8 mouse cellular contexts compared by ENCODE assay signal in the genomic region with DNA sequence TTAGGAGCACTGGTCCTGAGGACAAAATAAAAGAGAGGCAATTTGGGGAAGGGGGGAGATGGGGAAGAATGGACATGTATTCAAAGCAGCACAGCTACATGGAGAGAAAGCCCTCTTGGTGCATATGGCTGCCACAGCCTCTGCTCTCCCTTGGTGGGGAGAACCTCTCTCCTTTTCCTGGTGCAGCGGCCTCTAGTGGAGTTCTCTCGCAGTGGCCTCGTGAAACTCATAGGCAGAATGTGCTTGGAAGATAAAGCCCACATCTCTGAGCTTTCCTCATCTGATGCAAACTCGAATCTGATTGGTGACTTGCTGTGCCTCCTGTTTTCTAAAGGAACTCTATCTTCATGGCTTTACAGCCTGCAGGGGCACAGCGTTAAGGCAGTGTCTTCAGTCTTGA. TPM values are rescaled to one million over a fixed set of nuclear protein-coding genes. Genes with fewer than 3 reads are reported as not detected.
DNase-seq lines count a peak whose midpoint lies in the region; ATAC-seq and TF ChIP-seq lines count a peak whose summit lies in the region.

No protein-coding gene starts in this region.

- intact Hi-C loops in left cerebral cortex, postnatal 10 days (cut with DNase I): loop anchor here (5.0 kb wide), 2 partner anchors 57 to 132 kb away; partner anchors contain the start of gene Rbl1

- TF ChIP-seq POLR2A in MEL (IDR thresholded peaks at IDR 0.05; ENCODE audit: control insufficient read depth in 1 of 2, insufficient read depth in 1 of 2, low read depth in 1 of 2, low read length in 2 of 2, poor library complexity in 1 of 2): no peak

- H3K9me3 ChIP-seq in MEL (replicated peaks; ENCODE audit: insufficient read depth, low read length): no peaks in the 10 kb centered on the region

- peaks cover 0 to 9% of the 10 kb centered on the region in 2 experiments; a peak in 3 of 4 replicates for H3K27me3 ChIP-seq in MEL (ENCODE audit: control insufficient read depth in 1 of 2, insufficient read depth in 2 of 2, low read length in 2 of 2)

- DNase-seq in heart, adult 8-10 months (ENCODE audit: low spot score): peak; percentile 17
- no peak for DNase-seq in heart, adult 11 months
- peak; percentile 86 for DNase-seq in MEL (ENCODE audit: low read depth, low spot score)
- peak; percentile 69 to 81 for DNase-seq in cerebellum, postnatal 14 days
- DNase-seq in left cerebral cortex, postnatal 10 days (ENCODE audit: extremely low spot score in 1 of 2, low spot score in 2 of 2): peak; percentile 57 to 73
- DNase-seq in testis, postnatal 10 days (ENCODE audit: low spot score): peak; percentile 77

- H3K4me1 ChIP-seq in MEL (ENCODE audit: control insufficient read depth in 1 of 2, insufficient read depth in 2 of 2, low read length in 2 of 2): peaks cover 0 to 5% of the 10 kb centered on the region in 2 experiments; a peak in 1 of 4 replicates

- H3K4me3 ChIP-seq in MEL (ENCODE audit: control insufficient read depth in 1 of 2, insufficient read depth in 1 of 2, low read depth in 2 of 2, low read length in 2 of 2): no peak overlapping the region

- peak; percentile 86 for ATAC-seq in granulocyte monocyte progenitor cell, adult 5-6 weeks (replicated peaks; ENCODE audit: poor library complexity, severe bottlenecking)
- ATAC-seq in monocyte, adult 5-6 weeks (replicated peaks; ENCODE audit: insufficient number of reproducible peaks, low FRiP score, low TSS enrichment, poor library complexity, severe bottlenecking): peak; percentile 74

- no peak for TF ChIP-seq EP300 in MEL (IDR thresholded peaks at IDR 0.05; ENCODE audit: low read depth in 1 of 2, low read length in 2 of 2)

- no peaks in the 10 kb centered on the region for H3K79me2 ChIP-seq in MEL (ENCODE audit: control insufficient read depth, insufficient read depth, low read length, poor library complexity)

- no peak overlapping the region for H3K27ac ChIP-seq in MEL (ENCODE audit: control insufficient read depth, low read depth, low read length)

- no peaks in the 10 kb centered on the region for H3K36me3 ChIP-seq in MEL (ENCODE audit: control insufficient read depth in 1 of 2, insufficient read depth in 2 of 2, low read length in 2 of 2)

- no peak overlapping the region for H3K9ac ChIP-seq in MEL (ENCODE audit: control insufficient read depth, low read depth, low read length, poor library complexity, severe bottlenecking)

- TF ChIP-seq CTCF in MEL (IDR thresholded peaks at IDR 0.05 in 2 of 3, conservative IDR thresholded peaks at IDR 0.05 in 1 of 3; ENCODE audit: control insufficient read depth in 1 of 3, insufficient read depth in 1 of 3, low read depth in 2 of 3, low read length in 3 of 3, poor library complexity in 1 of 3, severe bottlenecking in 1 of 3): peak; percentile 84 to 93 (median 88)

- TF ChIP-seq RAD21 in MEL (IDR thresholded peaks at IDR 0.05; ENCODE audit: low read depth, low read length): peak; percentile 44

TF ChIP-seq in MEL, 35 proteins besides CTCF, POLR2A, EP300 and RAD21:
- TF ChIP-seq ZKSCAN1 (IDR thresholded peaks at IDR 0.05; ENCODE audit: low read depth, low read length): no peak
- TF ChIP-seq POLR2AphosphoS2 (IDR thresholded peaks at IDR 0.05; ENCODE audit: low read length): no peak
- no peak for TF ChIP-seq UBTF (IDR thresholded peaks at IDR 0.05; ENCODE audit: borderline replicate concordance, insufficient read depth, low read depth, low read length)
- TF ChIP-seq MAX (IDR thresholded peaks at IDR 0.05; ENCODE audit: low read length): peak; percentile 41; the same call in 1 of the 2 replicates
- peak; percentile 80; the same call in 1 of the 2 replicates for TF ChIP-seq MYC (IDR thresholded peaks at IDR 0.05; ENCODE audit: low read depth, low read length)
- no peak for TF ChIP-seq MYB (IDR thresholded peaks at IDR 0.05; ENCODE audit: low read depth, low read length)
- no peak for TF ChIP-seq TBP (IDR thresholded peaks at IDR 0.05; ENCODE audit: low read depth, low read length)
- 0 out of 2 replicates have a peak, but pooled peaks have one; percentile 4 for TF ChIP-seq USF1 (IDR thresholded peaks at IDR 0.05; ENCODE audit: low read depth, low read length)
- TF ChIP-seq GATA1 (IDR thresholded peaks at IDR 0.05; ENCODE audit: low read depth, low read length): peak; percentile 33; the same call in 1 of the 2 replicates
- TF ChIP-seq HCFC1 (IDR thresholded peaks at IDR 0.05; ENCODE audit: low read depth, low read length): 0 out of 2 replicates have a peak, but pooled peaks have one; percentile 16
- no peak for TF ChIP-seq TAL1 (IDR thresholded peaks at IDR 0.05; ENCODE audit: low read length)
- TF ChIP-seq ELF1 (IDR thresholded peaks at IDR 0.05; ENCODE audit: low read depth, low read length): peak; percentile 63; the same call in 1 of the 2 replicates
- peak; percentile 15; the same call in 1 of the 2 replicates for TF ChIP-seq ZC3H11A (IDR thresholded peaks at IDR 0.05; ENCODE audit: low read depth, low read length)
- no peak for TF ChIP-seq JUND (IDR thresholded peaks at IDR 0.05; ENCODE audit: low read depth, low read length)
- TF ChIP-seq SMC3 (IDR thresholded peaks at IDR 0.05; ENCODE audit: low read depth, low read length): peak; percentile 59
- TF ChIP-seq USF2 (IDR thresholded peaks at IDR 0.05; ENCODE audit: borderline replicate concordance in 1 of 2, insufficient read depth in 1 of 2, low read depth in 1 of 2, low read length in 2 of 2): no peak
- 0 out of 2 replicates have a peak, but pooled peaks have one; percentile 16 for TF ChIP-seq RCOR1 (IDR thresholded peaks at IDR 0.05; ENCODE audit: low read depth, low read length)
- TF ChIP-seq MAZ (IDR thresholded peaks at IDR 0.05; ENCODE audit: low read depth, low read length): no peak

RNA-seq across cellular contexts. Expression of gene Rpn2, which starts 19.1 kb away (rescaled TPM):
- 100 to 1,000 TPM in 2 of 4 experiments, 10 to 100 TPM in 2; 99.4 to 106 (median 101) TPM for total RNA-seq in heart, adult 8-10 months (2022)
- total RNA-seq in MEL (2012; rRNA removed): 259 and 284 TPM in 2 replicates
- 100 to 1,000 TPM; 310 to 316 TPM for polyA plus RNA-seq in MEL (2012; ENCODE audit: insufficient read depth in 1 of 2, insufficient read length in 2 of 2, low read depth in 1 of 2, low replicate concordance in 2 of 2, missing spikeins in 1 of 2)
- total RNA-seq in granulocyte monocyte progenitor cell, adult 5-6 weeks (2014; fragmentation: Nextera tagmentation): 313 and 340 TPM in 2 replicates
- total RNA-seq in granulocyte monocyte progenitor cell, adult 5-6 weeks (2017): 342 and 366 TPM in 2 replicates
- 100 to 1,000 TPM; 141 to 143 TPM for total RNA-seq in left cerebral cortex, postnatal 10 days (2021)
- total RNA-seq in monocyte, adult 5-6 weeks (2017): 116 to 132 TPM (median 127 TPM) in 3 replicates

RNA-seq across cellular contexts. Expression of gene Mroh8, which starts 19.6 kb away (rescaled TPM):
- total RNA-seq in heart, adult 8-10 months (2022): under 1 TPM; 0.13 to 0.49 (median 0.23) TPM
- total RNA-seq in MEL (2012; rRNA removed): 0.10 and 0.15 TPM in 2 replicates
- under 1 TPM in 1 of 2 experiments, not detected in 1; 0.18 TPM for polyA plus RNA-seq in MEL (2012; ENCODE audit: insufficient read depth in 1 of 2, insufficient read length in 2 of 2, low read depth in 1 of 2, low replicate concordance in 2 of 2, missing spikeins in 1 of 2)
- 0.19 and 0.23 TPM in 2 replicates for total RNA-seq in granulocyte monocyte progenitor cell, adult 5-6 weeks (2014; fragmentation: Nextera tagmentation)
- 0.09 and 0.36 TPM in 2 replicates for total RNA-seq in granulocyte monocyte progenitor cell, adult 5-6 weeks (2017)
- total RNA-seq in left cerebral cortex, postnatal 10 days (2021): under 1 TPM; 0.59 to 0.60 TPM
- not detected in 3 replicates for total RNA-seq in monocyte, adult 5-6 weeks (2017)

RNA-seq across cellular contexts. Expression of gene Rbl1, which starts 55.4 kb away (rescaled TPM):
- 1 to 10 TPM; 1.2 to 1.9 (median 1.3) TPM for total RNA-seq in heart, adult 8-10 months (2022)
- 14.8 and 17.8 TPM in 2 replicates for total RNA-seq in MEL (2012; rRNA removed)
- polyA plus RNA-seq in MEL (2012; ENCODE audit: insufficient read depth in 1 of 2, insufficient read length in 2 of 2, low read depth in 1 of 2, low replicate concordance in 2 of 2, missing spikeins in 1 of 2): 10 to 100 TPM in 1 of 2 experiments, not detected in 1; 18.1 TPM
- total RNA-seq in granulocyte monocyte progenitor cell, adult 5-6 weeks (2014; fragmentation: Nextera tagmentation): 58.6 and 76.1 TPM in 2 replicates
- total RNA-seq in granulocyte monocyte progenitor cell, adult 5-6 weeks (2017): 80.7 and 89.9 TPM in 2 replicates
- total RNA-seq in left cerebral cortex, postnatal 10 days (2021): 1 to 10 TPM; 2.1 to 2.5 TPM
- total RNA-seq in monocyte, adult 5-6 weeks (2017): 30.9 to 49.8 TPM (median 34.4 TPM) in 3 replicates
